Mouse (Mus musculus): Measurements from ENCODE around the gene Acta2. TPM values are rescaled to one million over a fixed set of nuclear protein-coding genes. Genes with fewer than 3 reads are reported as not detected.

Gene Acta2
- polyA plus RNA-seq, 1 experiment from 2014 or later, result 1,121 TPM

DNA sequence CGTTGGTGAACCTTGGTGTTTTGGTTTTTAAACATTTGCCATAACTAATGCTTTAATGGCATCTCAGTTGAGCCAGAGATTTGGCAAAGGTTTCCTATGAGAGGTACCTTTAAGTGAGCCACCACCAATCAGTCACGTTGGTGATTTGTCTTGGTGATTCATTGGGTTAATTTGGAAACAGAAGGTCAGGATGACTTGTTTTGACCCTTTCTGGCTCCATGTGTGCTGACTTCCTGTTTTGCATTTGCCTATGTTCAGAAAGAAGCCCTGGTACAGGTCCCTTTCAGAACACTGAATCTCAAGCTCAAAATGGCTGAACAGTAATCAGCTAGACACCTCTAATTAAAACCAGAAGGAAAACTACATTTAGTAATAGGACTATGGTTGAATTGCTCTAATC is 55.9 kb downstream of the Acta2 start:
- 56% methylated on average over 2 of the region's 2 CpGs for WGBS
- no peak overlapping the region for H3K27ac ChIP-seq
- H3K36me3 ChIP-seq, result no peaks in the 10 kb centered on the region
- H3K4me3 ChIP-seq, result no peak overlapping the region
- H3K9ac ChIP-seq, result no peak overlapping the region
- H3K9me3 ChIP-seq (replicated peaks), result no peaks in the 10 kb centered on the region
- H3K4me2 ChIP-seq, result no peak overlapping the region
- no peaks in the 10 kb centered on the region for H3K4me1 ChIP-seq (replicated peaks)
- ATAC-seq (replicated peaks; ENCODE audit: insufficient number of reproducible peaks, insufficient read depth, low FRiP score, low read depth), result no peak
- H3K27me3 ChIP-seq, result no peaks in the 10 kb centered on the region

DNA sequence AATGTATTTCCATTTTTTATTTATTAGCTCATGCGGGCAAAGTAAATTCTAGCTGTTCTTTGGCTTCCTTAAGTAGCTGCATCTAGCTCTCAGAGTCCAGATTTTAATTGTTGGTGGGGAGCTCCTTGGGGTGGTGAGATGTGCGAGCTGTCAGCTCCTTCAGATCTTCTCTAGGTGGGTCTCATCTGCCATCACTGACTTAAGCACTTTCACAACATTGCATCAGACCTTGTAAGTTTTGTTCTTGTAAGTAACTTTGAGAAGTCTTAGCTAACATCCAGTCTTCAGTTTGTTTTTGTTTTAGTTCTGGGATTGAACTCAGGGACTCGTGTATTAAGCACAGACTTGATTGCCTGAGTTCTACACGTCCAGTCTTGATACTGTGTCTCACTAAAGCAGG is 56.5 kb downstream of the Acta2 start:
- no peak for ATAC-seq (replicated peaks; ENCODE audit: insufficient number of reproducible peaks, insufficient read depth, low FRiP score, low read depth)
- no peak overlapping the region for H3K9ac ChIP-seq
- H3K9me3 ChIP-seq (replicated peaks), result no peaks in the 10 kb centered on the region
- no peak overlapping the region for H3K4me3 ChIP-seq
- H3K4me2 ChIP-seq, result no peak overlapping the region
- no peaks in the 10 kb centered on the region for H3K27me3 ChIP-seq
- no peak overlapping the region for H3K27ac ChIP-seq
- H3K4me1 ChIP-seq (replicated peaks), result no peaks in the 10 kb centered on the region
- WGBS, result 75% methylated on average over 4 of the region's 4 CpGs
- H3K36me3 ChIP-seq, result no peaks in the 10 kb centered on the region

DNA sequence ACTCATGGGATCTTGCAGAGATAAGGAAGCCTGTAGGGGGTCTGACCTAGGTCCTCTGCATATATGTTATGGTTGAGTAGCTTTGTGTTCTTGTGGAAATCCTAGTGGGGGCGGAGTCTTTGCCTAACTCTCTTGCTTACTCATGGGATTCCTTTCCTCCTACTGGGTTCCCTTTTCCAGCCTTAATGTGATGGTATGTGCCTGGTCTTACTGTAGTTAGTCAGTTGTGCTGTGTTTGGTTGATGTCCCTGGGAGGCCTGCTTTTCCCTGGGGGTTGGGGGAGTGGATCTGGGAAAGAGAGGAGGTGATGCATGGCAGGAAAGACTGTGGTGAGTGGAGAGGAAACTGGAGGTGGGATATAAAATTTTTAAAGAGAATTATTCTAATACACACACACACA is 57.3 kb downstream of the Acta2 start:
- H3K4me2 ChIP-seq, result no peak overlapping the region
- H3K4me3 ChIP-seq, result no peak overlapping the region
- WGBS, result 100% methylated on average over 1 of the region's 1 CpGs
- H3K4me1 ChIP-seq (replicated peaks), result 0 out of 2 replicates have a peak, but pooled peaks cover 3% of the 10 kb centered on the region
- ATAC-seq (replicated peaks; ENCODE audit: insufficient number of reproducible peaks, insufficient read depth, low FRiP score, low read depth), result no peak
- no peaks in the 10 kb centered on the region for H3K9me3 ChIP-seq (replicated peaks)
- no peak overlapping the region for H3K9ac ChIP-seq
- no peaks in the 10 kb centered on the region for H3K36me3 ChIP-seq
- no peaks in the 10 kb centered on the region for H3K27me3 ChIP-seq
- no peak overlapping the region for H3K27ac ChIP-seq

DNA sequence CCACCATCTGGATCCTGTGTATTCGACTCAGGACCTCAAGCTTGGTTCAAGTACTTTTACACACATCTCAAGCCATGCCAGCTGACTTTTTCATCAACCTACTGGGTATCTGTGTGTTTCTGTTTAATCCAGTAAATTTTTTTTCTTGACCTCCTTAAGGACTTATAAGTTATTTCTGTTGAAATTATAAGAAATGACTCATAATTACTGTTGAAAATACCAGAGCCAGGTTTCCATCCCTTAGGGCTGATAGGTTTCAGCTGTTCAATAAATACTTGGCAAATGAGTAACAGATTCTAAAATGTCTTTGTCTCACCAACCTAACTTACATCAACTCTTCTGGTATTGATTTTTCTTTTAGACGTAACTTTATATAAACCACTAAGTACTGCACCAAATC is 60.4 kb downstream of the Acta2 start:
- H3K27me3 ChIP-seq, result no peaks in the 10 kb centered on the region
- H3K4me1 ChIP-seq (replicated peaks), result peaks cover 8% of the 10 kb centered on the region; the same call in 1 of the 2 replicates
- 70% methylated on average over 2 of the region's 2 CpGs for WGBS
- no peaks in the 10 kb centered on the region for H3K36me3 ChIP-seq
- H3K4me2 ChIP-seq, result no peak overlapping the region
- no peak overlapping the region for H3K9ac ChIP-seq
- H3K9me3 ChIP-seq (replicated peaks), result no peaks in the 10 kb centered on the region
- H3K27ac ChIP-seq, result no peak overlapping the region
- no peak overlapping the region for H3K4me3 ChIP-seq
- ATAC-seq (replicated peaks; ENCODE audit: insufficient number of reproducible peaks, insufficient read depth, low FRiP score, low read depth), result no peak

DNA sequence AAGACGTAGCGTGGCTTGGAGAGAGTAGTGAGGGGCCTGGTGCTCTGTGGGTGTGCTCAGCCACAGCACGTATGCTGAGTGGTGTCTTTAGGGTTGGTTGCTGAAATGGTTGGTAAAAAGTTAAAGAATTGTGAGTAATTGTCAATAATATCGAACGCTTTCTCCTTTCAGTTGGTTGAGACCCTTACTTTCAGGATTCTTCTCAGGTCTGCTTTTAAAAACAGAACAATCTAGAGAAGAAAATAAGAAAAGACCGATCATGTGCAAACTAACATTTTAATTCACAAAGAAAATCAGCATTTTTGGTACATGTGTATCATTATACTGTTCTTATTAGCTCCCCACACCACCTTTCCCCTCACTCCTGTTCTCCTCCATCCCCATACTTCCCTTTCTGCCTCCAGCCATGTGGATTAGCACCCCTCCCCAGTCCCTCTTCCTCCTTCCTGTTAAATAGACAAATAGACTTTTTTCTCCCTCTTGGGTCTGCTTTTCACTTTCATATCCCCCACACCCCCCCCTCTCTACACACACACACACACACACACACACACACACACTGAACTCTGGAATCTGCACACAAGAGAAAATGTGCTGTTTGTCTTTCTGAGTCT is 61.2 kb downstream of the Acta2 start:
- no peak overlapping the region for H3K9ac ChIP-seq
- peak overlapping the region; percentile 95 for H3K4me2 ChIP-seq
- H3K4me3 ChIP-seq, result no peak overlapping the region
- ATAC-seq (replicated peaks; ENCODE audit: insufficient number of reproducible peaks, insufficient read depth, low FRiP score, low read depth), result no peak
- WGBS, result 95% methylated on average over 6 of the region's 6 CpGs
- no peak overlapping the region for H3K27ac ChIP-seq
- H3K4me1 ChIP-seq (replicated peaks), result peaks cover 8% of the 10 kb centered on the region; the same call in 1 of the 2 replicates
- no peaks in the 10 kb centered on the region for H3K9me3 ChIP-seq (replicated peaks)
- no peaks in the 10 kb centered on the region for H3K27me3 ChIP-seq
- no peaks in the 10 kb centered on the region for H3K36me3 ChIP-seq

DNA sequence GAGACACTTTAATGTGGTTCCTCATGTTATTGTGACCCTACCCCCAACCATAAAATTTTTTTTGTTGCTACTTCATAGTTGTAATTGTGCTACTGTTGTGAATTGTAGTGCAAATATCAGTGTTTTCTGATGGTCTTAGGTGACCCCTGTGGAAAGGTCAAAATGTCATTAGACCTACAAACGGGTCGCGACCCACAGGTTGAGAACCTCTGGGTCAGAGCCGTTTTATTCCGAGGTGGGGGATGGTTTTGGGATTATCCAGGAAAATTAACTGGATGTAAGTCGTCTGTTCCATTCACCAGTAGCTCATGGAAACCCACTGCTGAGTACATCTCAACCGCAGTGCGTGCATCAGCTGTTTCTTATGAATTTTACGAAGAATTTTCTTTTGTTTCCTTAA is 61.7 kb downstream of the Acta2 start:
- Histone ChIP-seq H3K27me3 (no peaks in the 10 kb centered on the region), H3K4me2 (peak overlapping the region; percentile 95), H3K27ac (no peak overlapping the region), H3K4me3 (peak overlapping the region; percentile 73), H3K9me3 (replicated peaks) (no peaks in the 10 kb centered on the region), H3K36me3 (no peaks in the 10 kb centered on the region), H3K4me1 (replicated peaks) (peaks cover 8% of the 10 kb centered on the region; the same call in 1 of the 2 replicates), H3K9ac (no peak overlapping the region)
- 68% methylated on average over 9 of the region's 9 CpGs for WGBS
- no peak for ATAC-seq (replicated peaks; ENCODE audit: insufficient number of reproducible peaks, insufficient read depth, low FRiP score, low read depth)

DNA sequence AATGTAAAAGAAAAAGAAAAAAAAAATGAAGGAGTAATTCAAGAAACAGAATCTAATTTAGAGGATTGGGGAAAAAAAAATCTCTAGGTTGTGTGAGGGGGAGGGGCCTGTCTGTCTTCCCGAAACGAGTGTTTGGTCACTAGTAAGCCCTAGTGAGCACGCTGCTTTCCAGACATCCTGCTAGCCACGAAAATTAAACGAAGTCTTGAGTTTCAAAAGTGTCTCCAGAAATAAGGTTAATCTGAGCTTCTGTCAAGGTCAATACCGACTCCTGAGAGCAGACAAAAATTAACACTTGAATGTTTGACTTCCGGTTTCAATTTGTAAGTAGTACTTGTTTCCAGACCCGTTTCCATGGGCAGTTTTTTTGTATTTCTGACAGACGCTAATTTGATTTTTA is 62.2 kb downstream of the Acta2 start:
- Histone ChIP-seq H3K27ac (no peak overlapping the region), H3K4me2 (peak overlapping the region; percentile 95), H3K9me3 (replicated peaks) (no peaks in the 10 kb centered on the region), H3K4me3 (peak overlapping the region; percentile 73), H3K4me1 (replicated peaks) (peaks cover 8% of the 10 kb centered on the region; the same call in 1 of the 2 replicates), H3K36me3 (no peaks in the 10 kb centered on the region), H3K27me3 (no peaks in the 10 kb centered on the region), H3K9ac (peak overlapping the region; percentile 59; the same call in 1 of the 2 replicates)
- 6% methylated on average over 9 of the region's 9 CpGs for WGBS
- no peak for ATAC-seq (replicated peaks; ENCODE audit: insufficient number of reproducible peaks, insufficient read depth, low FRiP score, low read depth)

DNA sequence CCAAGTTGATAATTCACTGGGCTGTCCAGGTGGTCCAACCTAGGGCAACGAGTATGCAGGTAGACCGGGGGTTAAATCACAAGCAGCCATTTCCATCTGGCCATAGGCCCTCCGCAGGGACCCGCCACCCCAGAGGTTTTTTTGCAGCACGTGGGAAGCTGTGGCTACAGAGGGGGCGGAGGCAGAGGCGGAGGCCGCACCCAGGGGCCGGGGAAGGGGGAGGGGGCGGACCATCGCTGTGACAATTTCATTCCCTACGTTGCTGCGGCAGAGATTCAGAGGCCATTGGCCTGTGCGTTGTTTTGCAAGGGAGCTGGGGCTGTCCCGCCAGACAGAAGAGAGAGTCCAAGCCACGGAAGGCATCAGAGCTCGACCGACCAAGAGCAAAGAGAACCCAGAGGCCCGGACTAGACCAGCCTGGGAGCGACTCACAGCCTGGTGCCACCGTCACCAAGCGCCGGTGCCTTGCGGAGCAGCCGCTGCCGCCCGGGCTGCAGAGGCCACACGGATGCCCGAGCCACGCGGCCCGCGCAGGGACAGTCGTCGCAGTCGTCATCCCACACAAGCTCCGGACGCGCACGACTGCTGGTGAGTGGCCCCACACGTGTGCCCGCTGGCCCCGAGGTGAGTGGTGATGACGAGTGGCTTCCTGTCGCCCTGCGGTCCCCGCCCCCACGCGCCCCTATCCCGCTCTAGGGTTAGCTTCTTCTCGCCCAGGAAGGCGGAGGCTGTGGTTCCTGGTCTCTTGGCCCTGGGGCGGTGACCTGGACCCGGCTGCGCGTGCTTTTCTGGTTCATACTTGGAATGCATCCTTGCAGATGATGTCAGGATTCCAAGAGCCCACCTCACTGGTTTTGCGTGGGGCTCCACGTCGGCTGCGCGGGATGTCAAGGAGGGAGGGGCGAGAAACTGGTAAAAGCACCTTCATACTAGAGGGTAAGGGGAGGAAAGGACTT is 63.1 kb downstream of the Acta2 start, which contains the start of gene Stambpl1:
Gene Stambpl1, plus strand, starts transcription at position 222 of the 956 bp plus-strand sequence.
- H3K36me3 ChIP-seq, result no peaks in the 10 kb centered on the region
- H3K9me3 ChIP-seq (replicated peaks), result no peaks in the 10 kb centered on the region
- peak; percentile 82 for ATAC-seq (replicated peaks; ENCODE audit: insufficient number of reproducible peaks, insufficient read depth, low FRiP score, low read depth)
- peak within 1 kb of the TSS; percentile 95 for H3K4me2 ChIP-seq
- H3K27ac ChIP-seq, result peak within 1 kb of the TSS; percentile 50
- peak within 1 kb of the TSS; percentile 73 for H3K4me3 ChIP-seq
- H3K27me3 ChIP-seq, result no peaks in the 10 kb centered on the region
- peaks cover 8% of the 10 kb centered on the region; the same call in 1 of the 2 replicates for H3K4me1 ChIP-seq (replicated peaks)
- peak within 1 kb of the TSS; percentile 59 for H3K9ac ChIP-seq
- WGBS, result under 1% methylated on average over 62 of the region's 62 CpGs

DNA sequence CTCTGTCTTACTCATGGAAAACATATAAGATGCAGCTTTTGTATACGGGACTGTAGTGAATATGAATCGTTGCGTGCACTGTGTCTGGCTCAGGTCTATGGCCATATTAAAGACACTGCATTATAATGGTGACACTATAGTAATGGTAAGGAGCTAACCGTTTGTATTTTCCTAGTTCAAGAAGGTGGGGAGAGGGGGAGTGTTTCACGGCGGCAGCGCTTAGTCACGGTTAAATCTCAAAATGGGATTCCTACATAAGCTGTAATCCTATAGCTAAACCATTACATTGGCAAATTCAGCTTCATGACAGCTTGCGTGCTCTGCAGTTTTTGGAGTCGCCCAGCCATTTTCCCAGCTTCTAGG is 63.8 kb downstream of the Acta2 start:
- Histone ChIP-seq H3K9ac (peak overlapping the region; percentile 59), H3K36me3 (no peaks in the 10 kb centered on the region), H3K27me3 (no peaks in the 10 kb centered on the region), H3K9me3 (replicated peaks) (no peaks in the 10 kb centered on the region), H3K4me1 (replicated peaks) (peaks cover 8% of the 10 kb centered on the region; the same call in 1 of the 2 replicates), H3K4me2 (peak overlapping the region; percentile 95), H3K4me3 (peak overlapping the region; percentile 73), H3K27ac (no peak overlapping the region)
- 35% methylated on average over 10 of the region's 10 CpGs for WGBS
- ATAC-seq (replicated peaks; ENCODE audit: insufficient number of reproducible peaks, insufficient read depth, low FRiP score, low read depth), result no peak
